Mouse (Mus musculus) cerebellum, postnatal 4 days (tissue): Measurements from ENCODE around the gene Tgif2.
"Not testable (repeated sequence)": the region's sequence is repeated elsewhere in the genome, so short reads cannot be mapped to it uniquely, and the experiment has no call there.

ENCODE experiments used
- DNase-seq, 2 experiments: peaks; one replicate each; pipeline ENCODE4 v3.0.0; 2022; ENCODE audit warnings: low spot score in 2 of 2, mixed read lengths in 1 of 2

Tgif2 gene

DNA sequence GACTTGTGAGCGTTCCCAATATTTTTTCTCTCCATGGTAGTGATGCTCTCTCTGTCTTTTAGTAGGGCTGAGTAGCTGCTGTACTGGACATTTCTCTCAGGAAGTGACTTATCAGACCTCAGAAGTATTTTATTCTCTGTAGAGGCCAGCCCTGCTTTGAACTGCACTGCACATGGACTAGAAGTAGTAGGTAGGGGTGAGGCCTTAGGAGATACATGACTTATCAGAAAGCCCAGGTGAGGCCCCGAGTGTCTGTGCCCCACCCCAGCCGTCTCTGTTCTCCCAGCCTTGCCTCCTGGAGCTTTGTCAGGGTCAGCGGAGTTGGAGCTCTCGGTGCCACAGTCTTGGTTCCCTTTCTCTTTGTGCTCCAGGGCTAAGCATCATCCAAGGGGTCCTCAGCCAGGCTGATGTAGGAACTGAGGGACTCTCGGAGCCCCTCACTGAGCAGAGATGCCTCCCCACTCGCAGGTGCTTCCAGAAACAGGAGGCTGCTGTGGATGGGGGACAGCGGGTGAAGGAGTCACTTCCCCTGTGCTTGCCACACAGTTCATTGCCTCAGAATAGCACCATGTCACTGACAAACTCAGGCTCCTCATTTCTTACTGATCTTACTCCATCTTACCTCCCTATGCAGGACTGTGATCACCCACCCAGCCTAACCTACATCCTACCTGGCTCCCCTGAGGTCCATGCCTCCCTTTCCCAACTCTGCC is 34.4 kb downstream of the Tgif2 start:
- DNase-seq = no peak

- no peak for DNase-seq
These were observed 35.1 kb downstream of the Tgif2 start for GRCm38 (mm10) chr2:156874760-156875510.

- no peak for DNase-seq
These were observed 37.9 kb downstream of the Tgif2 start for GRCm38 (mm10) chr2:156877726-156878125.

DNA sequence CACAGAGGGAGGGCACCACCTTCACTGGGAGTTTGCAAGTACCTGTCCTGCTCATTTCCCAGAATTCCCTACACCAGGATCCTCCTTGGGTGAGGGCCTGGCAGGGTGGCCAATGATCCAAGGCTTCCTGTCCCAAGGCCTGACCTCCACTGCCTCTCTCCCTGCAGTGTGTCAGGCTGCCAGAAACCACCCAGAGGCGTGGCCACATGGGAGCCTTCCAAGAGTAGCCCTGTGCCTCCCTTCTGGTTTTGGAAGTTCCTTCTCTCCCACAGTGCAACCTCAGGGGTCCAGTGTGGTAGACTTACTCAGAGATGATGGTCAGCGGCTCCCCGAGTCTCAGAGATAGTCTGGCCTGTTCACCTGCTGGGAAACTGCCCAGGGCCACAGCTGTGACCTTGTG is 39.7 kb downstream of the Tgif2 start:
- DNase-seq = no peak

DNA sequence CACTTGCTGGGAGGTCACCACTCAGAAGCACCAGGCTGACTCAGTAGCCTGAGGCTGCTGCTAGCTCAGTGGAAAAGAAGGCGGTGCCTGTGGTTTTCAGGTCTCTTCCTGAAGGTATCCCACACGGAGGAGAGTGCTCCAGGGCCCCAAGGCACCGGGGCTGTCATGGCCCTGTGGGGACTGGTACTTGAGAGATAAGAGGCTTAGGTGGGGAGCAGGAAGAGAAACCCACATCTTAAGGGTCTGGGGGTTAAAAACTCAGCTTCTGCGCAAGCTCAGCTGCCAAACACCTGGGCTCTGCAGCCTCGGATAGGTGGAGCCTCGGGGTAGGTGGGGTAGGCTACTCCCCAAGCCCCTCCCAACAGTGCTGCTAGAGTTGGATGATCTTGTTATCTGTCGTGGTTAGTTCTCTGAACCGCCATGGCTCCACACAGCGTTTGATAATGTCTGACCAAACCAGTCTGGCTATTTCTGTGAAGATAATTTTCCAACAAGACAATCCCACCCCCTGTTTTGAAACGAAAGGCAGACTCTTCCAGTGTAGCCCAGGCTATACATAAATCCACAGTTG is 42.7 kb downstream of the Tgif2 start:
- no peak for DNase-seq

GRCm38 (mm10) chr2:156884396-156885211 is 44.8 kb downstream of the Tgif2 start:
- DNase-seq = no peak

- not testable (repeated sequence) for DNase-seq
These were observed 45.9 kb downstream of the Tgif2 start for GRCm38 (mm10) chr2:156885666-156886065.

GRCm38 (mm10) chr2:156886084-156886631 is 46.4 kb downstream of the Tgif2 start:
- DNase-seq = no peak

GRCm38 (mm10) chr2:156887017-156887416 is 47.2 kb downstream of the Tgif2 start, which contains the start of gene Sla2:
Gene Sla2 (minus strand): TSS chr2:156887192.
- DNase-seq = no peak

DNA sequence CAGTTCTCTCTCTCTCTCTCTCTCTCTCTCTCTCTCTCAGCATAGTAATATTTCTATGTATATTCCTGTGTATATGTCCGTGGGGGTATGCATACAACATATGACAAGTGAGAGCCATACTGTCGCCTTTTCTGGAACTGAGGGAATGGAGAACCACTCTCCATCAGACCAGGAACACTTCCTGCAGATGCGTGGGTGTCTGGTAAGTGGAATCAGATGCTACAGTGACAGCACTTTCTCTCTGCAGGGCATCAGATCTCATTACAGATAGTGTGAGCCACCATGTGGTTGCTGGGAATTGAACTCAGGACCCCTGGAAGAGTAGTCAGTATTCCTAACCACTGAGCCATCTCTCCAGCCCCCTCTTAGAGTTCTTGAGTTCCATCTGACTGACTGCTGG is 48.7 kb downstream of the Tgif2 start:
- DNase-seq = no peak

- DNase-seq = no peak
These were observed 52.4 kb downstream of the Tgif2 start for GRCm38 (mm10) chr2:156892240-156892639.

DNA sequence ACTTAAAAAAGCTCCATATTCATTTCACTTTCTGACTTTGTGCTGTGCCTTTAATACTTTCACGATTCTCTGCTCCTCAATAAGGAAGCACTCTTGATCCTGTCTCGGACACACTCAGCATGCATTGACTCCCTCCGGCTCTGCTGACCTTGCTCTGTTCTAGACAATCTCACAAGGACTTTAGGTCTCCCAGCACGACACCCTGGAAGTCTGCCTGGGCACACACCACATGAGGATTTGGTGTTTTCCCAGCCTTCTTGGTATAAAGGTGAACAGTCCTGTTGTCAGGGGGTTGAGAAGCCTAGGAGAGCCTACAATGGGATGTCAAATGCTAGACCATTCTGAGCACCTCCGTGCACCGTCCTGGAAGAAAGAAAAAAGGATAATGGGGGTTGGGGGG is 53.0 kb downstream of the Tgif2 start:
- no peak for DNase-seq

DNA sequence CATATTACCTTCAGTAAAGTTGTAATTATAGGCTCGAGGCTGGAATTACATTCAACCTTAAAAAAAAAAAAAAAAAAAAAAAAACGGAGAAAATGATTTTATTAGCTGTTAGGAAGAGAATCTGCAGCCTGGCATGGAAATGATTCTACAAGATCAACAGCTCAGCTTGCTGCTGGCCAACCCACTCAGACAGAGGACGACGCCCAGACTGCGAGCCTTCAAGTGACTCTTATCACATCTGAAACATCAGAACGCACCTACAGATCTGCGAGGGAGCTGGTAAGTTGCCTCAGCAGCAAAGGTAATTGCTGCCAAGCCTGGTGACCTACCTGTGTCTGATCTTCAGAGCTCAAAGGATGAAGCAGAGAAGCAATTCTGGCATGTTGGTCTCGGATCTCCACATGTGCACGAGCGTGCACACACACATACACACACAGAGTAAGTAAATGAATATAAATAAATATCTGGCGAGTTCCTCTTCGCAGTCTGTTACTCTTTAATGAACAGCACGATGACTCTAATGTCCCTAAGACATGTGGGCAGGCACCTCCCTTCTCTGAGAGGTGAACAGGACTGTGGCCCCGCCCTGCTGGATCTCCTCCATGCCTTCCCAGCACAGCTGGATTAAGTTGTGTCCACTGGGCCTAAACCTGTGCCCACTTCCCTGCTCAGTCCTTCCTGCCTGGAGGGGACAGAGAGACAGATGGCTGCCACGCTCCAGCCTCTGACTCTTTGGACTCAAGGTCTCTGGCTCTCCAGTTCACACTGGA is 54.9 kb downstream of the Tgif2 start:
- no peak for DNase-seq

DNA sequence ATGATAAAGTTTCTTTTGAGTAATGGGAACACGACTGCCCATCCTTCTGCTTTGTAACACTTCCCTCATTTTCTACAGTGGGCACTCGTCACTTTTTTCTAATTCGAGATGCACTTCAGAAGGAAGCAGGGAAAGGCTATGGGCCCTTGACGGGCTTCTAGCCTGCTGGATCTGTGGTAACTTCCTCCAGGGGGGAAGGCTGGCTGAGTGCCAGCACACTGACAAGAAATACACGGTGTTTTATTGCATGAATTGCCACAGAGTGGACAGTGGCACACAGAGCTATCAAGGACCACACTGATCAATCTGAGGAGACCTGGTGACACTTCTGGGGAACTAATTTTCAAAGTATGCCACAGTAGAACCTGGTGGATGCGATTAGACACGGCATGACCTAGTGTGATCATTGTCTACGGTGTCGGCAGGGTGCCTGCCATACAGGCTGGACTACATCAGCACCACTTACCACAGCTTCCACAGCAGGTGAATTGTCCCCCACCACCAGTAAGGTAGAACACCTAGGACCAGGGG is 56.6 kb downstream of the Tgif2 start:
- no peak for DNase-seq

DNA sequence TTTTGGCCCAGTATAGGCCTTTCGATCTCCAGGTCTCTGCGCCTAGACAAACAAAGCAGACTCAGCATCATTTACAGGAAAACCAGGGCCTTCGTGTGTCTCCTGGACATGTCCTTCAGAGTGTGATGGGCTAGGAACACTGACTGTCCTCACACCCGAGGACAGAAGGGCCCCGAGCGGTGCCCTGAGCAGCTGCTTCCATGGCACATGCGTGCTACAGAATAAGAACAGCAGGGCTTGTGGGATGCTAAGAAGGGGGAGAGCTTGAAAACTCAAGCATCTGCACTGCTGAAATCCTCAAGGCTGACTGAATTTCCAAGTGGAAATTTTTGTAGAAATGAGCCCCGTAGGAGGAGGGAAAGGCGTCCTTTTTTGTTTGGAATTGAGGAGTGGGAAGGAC is 57.2 kb downstream of the Tgif2 start:
- DNase-seq = no peak

DNA sequence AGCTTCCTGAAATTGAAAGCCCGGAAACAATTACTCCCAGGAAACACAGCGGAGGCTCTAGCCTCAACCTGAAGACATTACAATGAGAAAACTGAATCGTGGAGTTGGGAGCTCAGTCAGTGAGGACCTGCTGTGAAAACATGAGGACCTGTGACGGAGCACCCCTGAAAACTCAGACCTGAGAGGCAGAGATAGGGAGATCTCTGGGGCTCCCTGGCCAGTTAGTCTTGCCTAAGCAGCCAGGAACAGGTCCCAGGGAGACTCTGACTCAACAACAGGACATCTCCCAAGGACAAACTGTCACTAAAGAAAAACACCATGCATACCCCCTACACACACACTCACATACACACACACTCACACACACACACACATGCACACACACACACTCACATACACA is 58.6 kb downstream of the Tgif2 start:
- no peak for DNase-seq

- DNase-seq = no peak
These were observed 59.4 kb downstream of the Tgif2 start for GRCm38 (mm10) chr2:156899184-156899583.

- DNase-seq = no peak
These were observed 61.5 kb downstream of the Tgif2 start for GRCm38 (mm10) chr2:156901344-156901743.

DNA sequence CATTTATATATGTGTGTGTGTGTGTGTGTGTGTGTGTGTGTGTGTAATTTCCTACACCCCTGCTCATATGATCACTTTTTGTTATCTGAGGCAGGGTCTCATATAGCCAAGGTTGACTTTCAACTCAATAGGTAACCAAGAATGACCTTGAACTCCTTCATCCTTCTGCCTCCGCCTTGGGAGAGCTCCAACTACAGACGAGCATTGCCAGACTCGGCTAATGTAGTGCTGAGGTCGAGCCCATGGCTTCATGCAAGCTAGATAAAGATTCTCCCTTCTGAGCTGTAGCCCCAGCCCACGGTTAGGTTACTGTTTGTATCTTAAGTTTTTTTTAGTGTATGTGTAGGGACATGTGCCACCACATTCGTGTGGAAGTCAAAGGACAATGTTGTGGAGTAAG is 62.1 kb downstream of the Tgif2 start:
- no peak for DNase-seq

DNA sequence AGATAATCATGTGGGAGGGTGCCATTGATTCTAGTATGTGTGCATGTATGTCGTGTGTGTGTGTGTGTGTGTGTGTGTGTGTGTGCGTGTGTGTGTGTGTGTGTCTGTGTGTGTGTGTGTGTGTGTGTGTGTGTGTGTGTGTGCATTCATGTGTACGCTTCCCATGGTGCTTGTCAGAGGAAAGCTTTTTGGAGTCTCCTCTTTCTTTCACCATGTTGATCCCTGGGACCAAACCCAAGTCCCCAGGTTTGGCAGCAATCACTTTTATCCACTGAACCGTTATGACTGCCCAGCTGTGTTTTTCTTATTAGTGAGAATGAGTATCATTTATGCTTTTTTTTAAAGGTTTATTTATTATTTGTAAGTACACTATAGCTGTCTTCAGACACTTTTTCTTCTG is 62.6 kb downstream of the Tgif2 start:
- not testable (repeated sequence) for DNase-seq

DNA sequence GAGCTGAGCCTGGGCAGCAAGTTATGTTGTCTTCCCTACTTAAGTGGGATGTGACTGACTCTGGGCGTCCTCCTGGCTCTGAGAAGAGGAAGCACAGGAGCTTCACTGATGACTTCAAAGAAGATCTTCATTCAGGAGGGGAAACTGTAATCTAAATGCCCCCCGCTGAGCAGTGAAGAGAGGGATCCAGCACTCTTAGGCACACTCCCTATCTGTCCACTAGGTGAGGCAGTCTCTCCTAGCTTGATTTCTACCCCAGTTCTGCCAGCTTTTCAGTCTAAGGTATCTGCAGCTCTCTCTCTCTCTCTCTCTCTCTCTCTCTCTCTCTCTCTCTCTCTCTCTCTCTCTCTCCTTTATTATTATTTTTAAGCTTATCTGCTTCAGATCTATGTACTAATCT is 63.6 kb downstream of the Tgif2 start:
- DNase-seq = no peak
